Mouse (Mus musculus) CH12.LX (cell line): ENCODE measurements at regions not wholly inside any gene's neighbourhood (a gene's known extent, or its start where the extent isn't known, plus 50 kb on each side); places are given as distances from the start of the nearest gene placed in this dataset.

ENCODE experiments used
- DNase-seq: peaks from one replicate; pipeline ENCODE4 v3.0.0-alpha.2; 2013; ENCODE audit errors: extremely low read depth
- H3K27ac ChIP-seq: 2 replicates; pipeline ENCODE4 v1.5.1; 2012; ENCODE audit warnings: low read depth, mild to moderate bottlenecking, control low read depth, moderate library complexity; ENCODE audit not compliant: insufficient read depth
- H3K27me3 ChIP-seq: replicated peaks from 2 replicates; pipeline ENCODE3; 2012; ENCODE audit warnings: inconsistent platforms
- H3K36me3 ChIP-seq, 2 experiments: replicated peaks in 1 of 2; 2 replicates each; pipeline versions ENCODE3 to v1.6.1; 2012; ENCODE audit warnings: inconsistent platforms in 1 of 2, low read length in 1 of 2, mild to moderate bottlenecking in 1 of 2, mixed read lengths in 1 of 2, moderate library complexity in 1 of 2; ENCODE audit not compliant: control insufficient read depth in 1 of 2, insufficient read depth in 1 of 2
- H3K4me1 ChIP-seq, 2 experiments: 2 replicates each; pipeline ENCODE4 v1.6.1; 2012; ENCODE audit warnings: inconsistent platforms in 1 of 2, moderate library complexity in 1 of 2; ENCODE audit not compliant: insufficient read depth in 2 of 2, control insufficient read depth in 1 of 2
- H3K4me2 ChIP-seq: 2 replicates; pipeline ENCODE4 v1.6.1; 2012; ENCODE audit warnings: low read depth, mild to moderate bottlenecking, control low read depth; ENCODE audit not compliant: poor library complexity, insufficient read depth, severe bottlenecking
- H3K4me3 ChIP-seq, 3 experiments: fragments of 150-350 bp in 1 of 3; sonication (generic) in 1 of 3; replicated peaks in 1 of 3; 2 replicates each; pipeline versions ENCODE3 to v1.5.1; 2011 to 2012; ENCODE audit warnings: low read depth in 2 of 3, low read length in 2 of 3, mild to moderate bottlenecking in 2 of 3, moderate library complexity in 2 of 3, control low read depth in 1 of 3, improper control_type of control experiment in 1 of 3, inconsistent platforms in 1 of 3, mixed read lengths in 1 of 3; ENCODE audit not compliant: poor library complexity in 1 of 3
- H3K79me2 ChIP-seq: replicated peaks from 2 replicates; pipeline ENCODE4 v1.6.1; 2012; ENCODE audit warnings: mild to moderate bottlenecking, moderate library complexity; ENCODE audit not compliant: control insufficient read depth, poor library complexity, insufficient read depth, severe bottlenecking; ENCODE audit errors: extremely low read depth
- H3K9ac ChIP-seq: 2 replicates; pipeline ENCODE4 v1.6.1; 2012; ENCODE audit warnings: low read depth, mild to moderate bottlenecking, control low read depth, moderate library complexity; ENCODE audit not compliant: insufficient read depth
- H3K9me3 ChIP-seq: replicated peaks from 2 replicates; pipeline ENCODE3; 2012; ENCODE audit warnings: low read length, inconsistent platforms, mixed read lengths
- BHLHE40 ChIP-seq: IDR thresholded peaks from 2 replicates; pipeline ENCODE4 v1.6.1; 2011; ENCODE audit warnings: mild to moderate bottlenecking, low read depth, low read length, improper control_type of control experiment
- CHD1 ChIP-seq: IDR thresholded peaks from 2 replicates; pipeline ENCODE4 v1.6.1; 2012; ENCODE audit warnings: low read depth, low read length, improper control_type of control experiment, inconsistent platforms
- CTCF ChIP-seq, 2 experiments: IDR thresholded peaks in 1 of 2; conservative IDR thresholded peaks in 1 of 2; 2 replicates each; pipeline ENCODE4 v1.5.1; 2011 to 2012; ENCODE audit warnings: low read depth in 2 of 2, low read length in 2 of 2, improper control_type of control experiment in 1 of 2, inconsistent platforms in 1 of 2, mild to moderate bottlenecking in 1 of 2, moderate library complexity in 1 of 2
- E2F4 ChIP-seq: IDR thresholded peaks from 2 replicates; pipeline ENCODE4 v1.6.1; 2011; ENCODE audit warnings: low read depth, low read length, improper control_type of control experiment; ENCODE audit not compliant: insufficient replicate concordance
- ELF1 ChIP-seq: IDR thresholded peaks from 2 replicates; pipeline ENCODE4 v1.6.1; 2014; ENCODE audit warnings: low read depth, mild to moderate bottlenecking, inconsistent platforms, low read length, improper control_type of control experiment
- ETS1 ChIP-seq: conservative IDR thresholded peaks from 2 replicates; pipeline ENCODE4 v1.6.1; 2012; ENCODE audit warnings: low read depth, mild to moderate bottlenecking, inconsistent platforms, low read length, improper control_type of control experiment, moderate library complexity
- GABPA ChIP-seq: IDR thresholded peaks from 2 replicates; pipeline ENCODE4 v1.6.1; 2012; ENCODE audit warnings: low read depth, low read length, improper control_type of control experiment, inconsistent platforms; ENCODE audit not compliant: insufficient replicate concordance
- HCFC1 ChIP-seq: IDR thresholded peaks from 2 replicates; pipeline ENCODE4 v1.6.1; 2012; ENCODE audit warnings: low read depth, mild to moderate bottlenecking, inconsistent platforms, low read length, improper control_type of control experiment
- IRF4 ChIP-seq: IDR thresholded peaks from 2 replicates; pipeline ENCODE4 v1.6.1; 2014; ENCODE audit warnings: low read depth, mild to moderate bottlenecking, inconsistent platforms, low read length, improper control_type of control experiment
- JUN ChIP-seq: IDR thresholded peaks from 2 replicates; pipeline ENCODE4 v1.6.1; 2011; ENCODE audit warnings: low read depth, mild to moderate bottlenecking, low read length, improper control_type of control experiment, moderate library complexity; ENCODE audit not compliant: insufficient read depth
- KAT2A ChIP-seq: IDR thresholded peaks from 2 replicates; pipeline ENCODE4 v1.6.1; 2012; ENCODE audit warnings: low read length, improper control_type of control experiment, inconsistent platforms; ENCODE audit not compliant: insufficient replicate concordance
- MAFK ChIP-seq: IDR thresholded peaks from 2 replicates; pipeline ENCODE4 v1.6.1; 2011; ENCODE audit warnings: low read length, improper control_type of control experiment; ENCODE audit not compliant: insufficient replicate concordance
- MAZ ChIP-seq: IDR thresholded peaks from 2 replicates; pipeline ENCODE4 v1.6.1; 2012; ENCODE audit warnings: low read depth, mild to moderate bottlenecking, inconsistent platforms, low read length, improper control_type of control experiment, moderate library complexity
- MEF2A ChIP-seq: IDR thresholded peaks from 2 replicates; pipeline ENCODE4 v1.6.1; 2014; ENCODE audit warnings: low read depth, mild to moderate bottlenecking, inconsistent platforms, low read length, improper control_type of control experiment, borderline replicate concordance
- MXI1 ChIP-seq: IDR thresholded peaks from 2 replicates; pipeline ENCODE4 v1.6.1; 2011; ENCODE audit warnings: mild to moderate bottlenecking, low read depth, low read length, improper control_type of control experiment
- MYC ChIP-seq: IDR thresholded peaks from 2 replicates; pipeline ENCODE4 v1.6.1; 2011; ENCODE audit warnings: low read depth, mild to moderate bottlenecking, improper control_type of control experiment, low read length
- NELFE ChIP-seq: IDR thresholded peaks from 2 replicates; pipeline ENCODE4 v1.6.1; 2011; ENCODE audit warnings: low read depth, low read length, improper control_type of control experiment
- POLR2AphosphoS2 ChIP-seq: IDR thresholded peaks from 2 replicates; pipeline ENCODE4 v1.6.1; 2011; ENCODE audit warnings: low read depth, low read length, improper control_type of control experiment
- RCOR1 ChIP-seq: conservative IDR thresholded peaks from 2 replicates; pipeline ENCODE4 v1.6.1; 2012; ENCODE audit warnings: low read depth, mild to moderate bottlenecking, inconsistent platforms, low read length, improper control_type of control experiment
- SIN3A ChIP-seq: IDR thresholded peaks from 2 replicates; pipeline ENCODE4 v1.6.1; 2012; ENCODE audit warnings: low read length, improper control_type of control experiment, inconsistent platforms
- SMC3 ChIP-seq: IDR thresholded peaks from 2 replicates; pipeline ENCODE4 v1.6.1; 2011; ENCODE audit warnings: low read depth, low read length, improper control_type of control experiment
- TBP ChIP-seq: conservative IDR thresholded peaks from 2 replicates; pipeline ENCODE4 v1.6.1; 2011; ENCODE audit warnings: low read depth, low read length, improper control_type of control experiment
- USF1 ChIP-seq: IDR thresholded peaks from 2 replicates; pipeline ENCODE4 v1.6.1; 2014; ENCODE audit warnings: low read depth, mild to moderate bottlenecking, inconsistent platforms, low read length, improper control_type of control experiment
- USF2 ChIP-seq: conservative IDR thresholded peaks from 2 replicates; pipeline ENCODE4 v1.6.1; 2011; ENCODE audit warnings: low read depth, low read length, improper control_type of control experiment
- ZKSCAN1 ChIP-seq: IDR thresholded peaks from 2 replicates; pipeline ENCODE4 v1.6.1; 2012; ENCODE audit warnings: low read depth, inconsistent platforms, low read length, improper control_type of control experiment, borderline replicate concordance
- dilution Hi-C: fragments of 300-500 bp; cut with MboI; formaldehyde crosslinking; loops from 2 replicates; pipeline ENCODE4 v1.14.3; 2020; ENCODE audit warnings: low sequenced_read_pairs; ENCODE audit not compliant: extremely low pct_unique_long_range_greater_than_20kb, extremely low pct_ligation_motif_present
- in situ Hi-C: fragments of 300-500 bp; cut with MboI; formaldehyde crosslinking; loops from 3 replicates; pipeline ENCODE4 v1.14.3; 2019; ENCODE audit warnings: low sequenced_read_pairs, low pct_ligation_motif_present, low pct_unique_long_range_greater_than_20kb, mixed read lengths

DNA sequence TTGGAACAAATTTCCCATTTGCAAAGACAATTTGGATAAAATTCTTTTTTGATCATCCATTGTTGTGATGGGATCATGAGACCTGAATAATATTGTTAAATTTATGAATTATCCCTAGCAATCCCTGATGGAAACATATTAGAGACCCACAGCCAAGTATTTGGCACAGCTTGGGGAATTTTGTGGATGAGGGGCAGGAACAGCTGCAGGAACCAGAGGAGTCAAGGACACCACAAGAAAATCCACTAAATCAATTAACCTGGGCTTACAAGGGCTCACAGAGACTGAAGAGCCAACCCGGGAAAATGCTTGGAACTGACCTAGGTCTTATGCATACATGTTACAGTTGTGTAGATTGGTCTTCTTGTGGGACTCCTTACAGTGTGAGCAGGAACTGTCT, 311.6 kb upstream of the Robo2 start:
- peaks cover 42% of the 10 kb centered on the region for H3K9me3 ChIP-seq
- H3K27me3 ChIP-seq = no peaks in the 10 kb centered on the region
- H3K4me3 ChIP-seq = no peak overlapping the region
- no peaks in the 10 kb centered on the region for H3K4me1 ChIP-seq
- H3K9ac ChIP-seq = no peak overlapping the region
- no peak overlapping the region for H3K27ac ChIP-seq
- no peak overlapping the region for H3K4me2 ChIP-seq
- H3K36me3 ChIP-seq = no peaks in the 10 kb centered on the region
- in situ Hi-C loops (no loop called here), dilution Hi-C loops (no loop called here)
- no peak for DNase-seq
- TF ChIP-seq MXI1 = no peak
- TF ChIP-seq SMC3 = no peak
- TF ChIP-seq MAZ = no peak
- no peak for TF ChIP-seq MEF2A
- no peak for TF ChIP-seq JUN
- TF ChIP-seq USF2 = no peak
- no peak for TF ChIP-seq KAT2A
- no peak for TF ChIP-seq GABPA
- no peak for TF ChIP-seq SIN3A
- TF ChIP-seq ELF1 = no peak
- TF ChIP-seq ETS1 = no peak
- no peak for TF ChIP-seq E2F4
- no peaks in the 10 kb centered on the region for H3K79me2 ChIP-seq

DNA sequence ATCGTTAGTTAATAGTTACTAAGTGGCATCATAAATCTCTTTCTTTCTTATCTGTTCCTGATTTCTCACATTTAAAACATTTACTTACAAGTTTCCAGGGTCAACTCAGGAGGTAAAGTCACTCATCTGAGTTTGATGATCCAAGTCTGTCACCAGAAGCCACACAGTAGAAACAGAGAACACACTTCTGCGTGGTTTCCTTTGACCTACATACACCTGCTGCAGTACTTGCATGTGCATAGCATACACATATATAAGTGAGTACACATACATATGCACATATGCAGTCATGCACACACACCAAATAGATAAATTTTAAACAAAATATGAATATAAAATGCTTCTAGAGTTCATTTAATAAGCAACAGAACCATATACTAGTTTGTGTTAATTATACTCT, 306.5 kb upstream of the Robo2 start:
- dilution Hi-C loops (no loop called here), in situ Hi-C loops (no loop called here)

DNA sequence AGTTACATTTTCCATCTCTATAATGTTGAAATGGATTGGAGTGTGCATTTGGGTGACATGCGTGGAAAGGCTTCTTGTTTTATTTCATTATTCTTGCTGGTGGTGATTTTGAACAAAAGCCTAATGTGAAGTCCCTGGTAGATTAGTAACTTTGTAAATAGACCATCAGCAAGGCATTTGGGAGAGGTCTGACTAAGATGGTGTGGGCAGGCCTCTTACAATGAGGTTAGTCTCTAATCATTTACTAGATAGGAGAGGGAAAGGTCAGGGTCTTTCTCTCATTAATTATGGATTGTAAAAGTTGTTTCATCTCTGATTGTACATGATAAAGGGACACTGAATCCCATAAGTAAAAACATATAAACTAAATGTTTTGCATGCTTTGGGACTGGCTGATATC, 306.0 kb upstream of the Robo2 start:
- TF ChIP-seq HCFC1 = no peak
- TF ChIP-seq ELF1 = no peak
- no peak for TF ChIP-seq JUN
- TF ChIP-seq CHD1 = no peak
- no peak for TF ChIP-seq E2F4
- TF ChIP-seq RCOR1 = no peak
- TF ChIP-seq MEF2A = no peak
- no peak for TF ChIP-seq ETS1
- no peak for TF ChIP-seq MXI1
- TF ChIP-seq SMC3 = no peak
- no peak for TF ChIP-seq TBP
- TF ChIP-seq POLR2AphosphoS2 = no peak
- TF ChIP-seq CTCF (conservative IDR thresholded peaks at IDR 0.05 in 1 of 2, IDR thresholded peaks at IDR 0.05 in 1 of 2; ENCODE audit: low read depth in 2 of 2, low read length in 2 of 2) = no peak
- no peak for TF ChIP-seq BHLHE40
- TF ChIP-seq USF1 = no peak
- TF ChIP-seq GABPA = no peak
- TF ChIP-seq NELFE = no peak
- TF ChIP-seq KAT2A = no peak
- no peak overlapping the region for H3K9ac ChIP-seq
- no peak overlapping the region for H3K4me2 ChIP-seq
- no peaks in the 10 kb centered on the region for H3K27me3 ChIP-seq
- no peak overlapping the region for H3K27ac ChIP-seq
- no peaks in the 10 kb centered on the region for H3K79me2 ChIP-seq
- DNase-seq = no peak
- peaks cover 47% of the 10 kb centered on the region for H3K9me3 ChIP-seq
- H3K36me3 ChIP-seq = no peaks in the 10 kb centered on the region
- no peaks in the 10 kb centered on the region for H3K4me1 ChIP-seq
- dilution Hi-C loops (no loop called here), in situ Hi-C loops (no loop called here)
- no peak overlapping the region for H3K4me3 ChIP-seq

More for the DNA sequence above, 306.5 kb upstream of the Robo2 start:
- Histone ChIP-seq H3K79me2 (no peaks in the 10 kb centered on the region), H3K9me3 (peaks cover 43% of the 10 kb centered on the region), H3K36me3 (no peaks in the 10 kb centered on the region), H3K9ac (no peak overlapping the region), H3K4me2 (no peak overlapping the region), H3K4me1 (no peaks in the 10 kb centered on the region), H3K27ac (no peak overlapping the region), H3K27me3 (no peaks in the 10 kb centered on the region), H3K4me3 (no peak overlapping the region)
- DNase-seq = no peak
- TF ChIP-seq MAFK (no peak), ZKSCAN1 (no peak), MYC (no peak), IRF4 (no peak), CHD1 (no peak), MEF2A (no peak), KAT2A (no peak), GABPA (no peak)
